Mouse (Mus musculus) CD4-positive naive resting alpha-beta T cell, adult 57 days (primary cell): ENCODE results near the gene Ankrd13d. TPM values are rescaled to one million over a fixed set of nuclear protein-coding genes. Genes with fewer than 3 reads are reported as not detected.

ENCODE experiments used
- total RNA-seq: library from RNA; stranded (reverse); gene quantifications from one replicate; pipeline ENCODE4 v1.2.4, GENCODE M21; 2023

The Ankrd13d gene
- total RNA-seq = 20.5 TPM

DNA sequence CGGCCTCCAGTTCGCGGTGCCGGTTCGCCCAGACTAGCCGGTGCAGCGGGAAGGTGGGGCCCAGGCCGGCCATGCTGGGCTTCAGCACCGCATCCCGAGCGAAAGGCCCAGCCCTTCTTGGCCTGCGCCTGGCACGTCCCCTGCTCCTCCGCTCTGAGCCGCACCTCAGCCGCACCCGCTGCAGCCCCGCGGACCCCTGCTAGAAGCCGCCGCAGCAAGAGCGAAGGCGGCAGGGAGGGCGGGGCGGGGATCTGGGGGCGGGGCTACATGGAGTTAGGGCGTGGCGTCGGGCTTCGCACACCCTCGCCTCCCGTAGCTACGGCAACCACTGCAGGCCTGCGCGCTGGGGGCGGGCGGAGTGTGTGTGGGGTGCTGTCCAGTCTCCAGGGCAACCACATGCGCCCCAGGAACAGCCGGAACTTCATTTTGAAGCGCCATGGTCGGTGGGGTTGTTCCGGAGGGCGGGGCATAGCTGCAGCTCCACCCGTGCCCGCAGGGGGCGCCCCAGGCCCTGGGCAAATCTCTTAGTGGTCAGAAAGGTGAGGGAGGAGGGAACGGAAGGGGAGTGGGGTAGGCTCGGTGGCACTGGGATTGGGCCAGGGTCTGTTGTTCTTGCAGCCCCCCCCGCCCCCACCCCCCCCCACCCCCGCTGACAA is at the start of gene Ankrd13d:
Gene Ankrd13d (minus strand): TSS at position 240 of the 656 bp plus-strand sequence.

DNA sequence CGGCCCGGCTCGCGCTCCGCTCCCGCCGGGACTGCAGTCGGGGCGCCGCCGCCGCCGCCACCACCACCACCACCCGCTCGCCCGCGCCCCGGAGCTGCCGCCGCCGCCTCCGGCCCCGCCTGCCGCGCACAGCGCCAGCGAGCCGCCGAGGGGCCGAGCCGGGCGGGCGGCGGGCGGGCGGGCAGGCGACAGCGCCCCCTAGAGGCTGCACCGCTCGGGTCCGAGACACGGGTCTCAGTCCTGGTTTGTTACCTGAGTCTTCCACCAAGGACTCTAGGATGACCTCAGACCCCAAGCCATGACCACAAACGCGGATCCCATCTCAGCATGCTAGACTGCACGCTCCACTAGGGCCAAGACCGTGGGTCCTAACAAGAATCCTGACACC is 23.2 kb upstream of the Ankrd13d start, which contains the start of gene Grk2:
Gene Grk2 (minus strand): TSS at position 33 of the 388 bp plus-strand sequence.

DNA sequence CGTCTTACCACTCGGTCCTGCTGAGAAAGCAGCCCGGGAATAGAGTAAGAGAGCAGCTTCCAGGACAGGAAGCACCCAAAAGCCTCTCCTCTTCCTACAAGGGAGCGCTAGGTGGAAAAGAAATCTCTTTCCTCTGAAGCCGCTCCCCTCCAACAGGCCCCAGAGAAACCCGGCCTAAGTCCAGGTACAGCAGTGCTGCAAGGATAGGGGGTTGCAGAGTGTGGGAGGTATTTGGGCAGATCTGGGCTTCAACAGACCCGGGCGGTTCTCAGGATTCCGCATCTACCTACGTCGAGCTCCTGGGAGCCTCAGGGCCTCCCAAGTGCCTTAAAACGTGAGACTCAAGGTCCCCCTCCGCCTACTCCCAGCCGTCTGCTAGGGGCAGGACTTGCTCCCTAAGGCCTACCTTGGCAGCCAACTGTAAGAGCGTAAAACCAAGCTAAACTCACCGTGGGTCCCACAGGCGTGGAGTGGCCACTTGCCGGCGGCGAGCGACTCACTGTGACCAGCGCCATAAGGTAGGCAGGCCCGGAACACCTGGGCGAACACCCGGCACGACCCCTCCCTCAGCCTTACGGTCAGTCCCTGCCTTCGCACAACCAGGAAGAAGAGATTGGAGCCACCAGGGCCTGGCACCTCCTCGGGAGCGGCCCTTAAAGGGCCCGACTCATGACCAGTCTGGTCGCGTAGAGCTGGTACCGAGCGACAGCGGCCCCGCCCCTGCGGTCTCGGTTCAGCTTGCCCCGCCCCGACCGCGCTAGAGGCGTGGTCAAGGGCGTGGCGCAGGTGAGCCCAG is 14.2 kb downstream of the Ankrd13d start, which contains the start of gene Ssh3:
Gene Ssh3 (minus strand): TSS at position 615 of the 796 bp plus-strand sequence.

DNA sequence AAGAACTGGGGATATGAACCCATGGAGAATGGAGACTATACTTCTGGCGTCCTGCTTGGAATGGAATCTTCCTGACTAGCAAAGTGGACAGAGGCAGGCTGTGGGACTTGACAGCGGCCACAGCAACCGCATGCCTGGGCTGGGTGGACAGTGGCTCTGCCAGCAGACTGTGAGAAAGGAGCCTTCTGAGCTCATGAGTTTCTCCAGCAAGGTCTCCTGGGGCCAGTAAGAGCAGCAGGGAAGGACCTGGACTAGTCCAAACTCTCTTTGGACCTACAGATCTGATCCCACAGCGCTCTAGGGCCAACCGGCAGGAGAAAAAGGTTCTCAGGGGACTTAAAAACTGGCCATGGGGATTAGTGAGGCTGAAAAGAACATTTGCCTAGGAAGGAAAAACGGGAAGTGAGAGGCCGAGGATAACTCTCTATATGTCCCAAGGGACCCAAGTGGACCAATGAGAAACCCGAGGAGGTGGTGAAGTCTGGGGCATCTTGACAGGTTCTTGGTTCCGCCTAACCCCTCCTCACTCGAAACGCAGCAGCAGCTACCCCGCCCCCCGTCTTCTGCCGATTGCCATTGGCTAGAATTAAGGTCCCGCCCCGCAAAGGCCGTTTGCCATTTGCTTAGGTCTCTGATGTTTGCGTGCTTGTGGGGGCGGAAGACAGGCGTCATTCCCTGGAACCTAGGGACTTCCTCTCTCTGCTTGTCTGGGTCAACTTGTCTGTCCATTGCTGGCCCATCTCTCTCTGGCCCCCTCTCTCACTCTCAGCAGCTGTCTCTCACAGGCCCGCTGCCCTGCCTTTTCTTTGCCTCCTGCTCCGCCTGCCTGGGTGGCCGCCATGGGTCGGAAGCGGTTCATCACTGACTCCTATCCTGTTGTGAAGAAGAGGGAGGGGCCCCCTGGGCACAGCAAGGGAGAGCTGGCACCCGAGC is 51.4 kb downstream of the Ankrd13d start, which contains the start of gene Pold4:
Gene Pold4 (plus strand): TSS at position 647 of the 933 bp plus-strand sequence.

Other genes with a start within 250 kb of the Ankrd13d start
- 196 TPM for gene Gstp1, start 245.2 kb downstream of the Ankrd13d start, total RNA-seq
- 21.0 TPM for gene Gstp2, start 237.1 kb downstream of the Ankrd13d start, total RNA-seq
- 32.9 TPM for gene Gstp3, start 223.6 kb downstream of the Ankrd13d start, total RNA-seq
- not detected for gene Cabp2, start 201.6 kb downstream of the Ankrd13d start, total RNA-seq
- 186 TPM for gene Cdk2ap2, start 186.0 kb downstream of the Ankrd13d start, total RNA-seq
- gene Pitpnm1, start 183.1 kb downstream of the Ankrd13d start, total RNA-seq = 314 TPM
- 151 TPM for gene Aip, start 157.3 kb downstream of the Ankrd13d start, total RNA-seq
- 0.80 TPM for gene Gpr152, start 143.3 kb downstream of the Ankrd13d start, total RNA-seq
- gene Cabp4, start 139.1 kb downstream of the Ankrd13d start, total RNA-seq = 1.1 TPM
- 129 TPM for gene Coro1b, start 134.5 kb downstream of the Ankrd13d start, total RNA-seq
- gene Ptprcap, start 129.5 kb downstream of the Ankrd13d start, total RNA-seq = 260 TPM
- 35.8 TPM for gene Rps6kb2, start 119.8 kb downstream of the Ankrd13d start, total RNA-seq
- gene Carns1, start 107.7 kb downstream of the Ankrd13d start, total RNA-seq = 69.3 TPM
- 305 TPM for gene Tbc1d10c, start 91.9 kb downstream of the Ankrd13d start, total RNA-seq
- 351 TPM for gene Ppp1ca, start 91.1 kb downstream of the Ankrd13d start, total RNA-seq
- 45.2 TPM for gene Rad9a, start 81.5 kb downstream of the Ankrd13d start, total RNA-seq
- gene Clcf1, start 68.9 kb downstream of the Ankrd13d start, total RNA-seq = 143 TPM
- not detected for gene AC109138.7, start 68.8 kb downstream of the Ankrd13d start, total RNA-seq
- 66.6 TPM for gene Pold4, start 51.2 kb downstream of the Ankrd13d start, total RNA-seq
- 18.6 TPM for gene Ssh3, start 14.0 kb downstream of the Ankrd13d start, total RNA-seq
- gene Grk2, start 23.1 kb upstream of the Ankrd13d start, total RNA-seq = 338 TPM
- gene Kdm2a, start 115.1 kb upstream of the Ankrd13d start, total RNA-seq = 153 TPM
- 1.7 TPM for gene Rhod, start 156.3 kb upstream of the Ankrd13d start, total RNA-seq
- gene Syt12, start 194.3 kb upstream of the Ankrd13d start, total RNA-seq = not detected
- gene 2010003K11Rik, start 215.4 kb upstream of the Ankrd13d start, total RNA-seq = not detected
- gene Pcx, start 227.3 kb upstream of the Ankrd13d start, total RNA-seq = 5.2 TPM